ENCODE assay signal across 8 mouse cellular contexts in genomic region chr17:75017423-75017822, GRCm38 (mm10). TPM values are rescaled to one million over a fixed set of nuclear protein-coding genes. Genes with fewer than 3 reads are reported as not detected.
DNase-seq lines count a peak whose midpoint lies in the region; ATAC-seq and TF ChIP-seq lines count a peak whose summit lies in the region.

No protein-coding gene starts in this region.

- H3K9ac ChIP-seq in heart, postnatal 0 days (replicated peaks; ENCODE audit: low read depth, low read length): no peak overlapping the region

- peak; percentile 53 for TF ChIP-seq CTCF in heart, postnatal 0 days (IDR thresholded peaks at IDR 0.05; ENCODE audit: low read depth)

- TF ChIP-seq EP300 in heart, postnatal 0 days (IDR thresholded peaks at IDR 0.05; ENCODE audit: low read depth): no peak

- H3K36me3 ChIP-seq in heart, postnatal 0 days (replicated peaks; ENCODE audit: control insufficient read depth, insufficient read depth, low read length): no peaks in the 10 kb centered on the region

- H3K4me1 ChIP-seq in heart, postnatal 0 days (ENCODE audit: control insufficient read depth, insufficient read depth): peaks cover 13% of the 10 kb centered on the region

- H3K9me3 ChIP-seq in heart, postnatal 0 days (replicated peaks; ENCODE audit: control insufficient read depth, low read length): no peaks in the 10 kb centered on the region

- H3K4me2 ChIP-seq in heart, postnatal 0 days (ENCODE audit: low read depth, low read length): no peak overlapping the region

- 78% methylated on average over 7 of the region's 7 CpGs for WGBS in heart, postnatal 0 days

- no peak overlapping the region for H3K27ac ChIP-seq in heart, postnatal 0 days (ENCODE audit: low read depth)

- no peak for DNase-seq in heart, postnatal 0 days (ENCODE audit: low spot score)
- DNase-seq in heart, adult 9 months (ENCODE audit: low spot score in 2 of 2): no peak
- peak; percentile 38 for DNase-seq in right cerebral cortex, postnatal 14 days
- DNase-seq in right cerebral cortex, postnatal 25 days: no peak
- DNase-seq in embryo, embryonic 10.5 days (ENCODE audit: low spot score): peak; percentile 57
- peak; percentile 35 for DNase-seq in lung, postnatal 14 days
- no peak for DNase-seq in natural killer cell, adult 2 months (ENCODE audit: low spot score in 2 of 2)
- no peak for DNase-seq in gastrocnemius, adult 18-20 months (ENCODE audit: low spot score)

- no peaks in the 10 kb centered on the region for H3K27me3 ChIP-seq in heart, postnatal 0 days (ENCODE audit: control insufficient read depth, insufficient read depth, low read length)

- ATAC-seq in heart, postnatal 0 days (ENCODE audit: insufficient read depth, low read depth): no peak

- no peak overlapping the region for H3K4me3 ChIP-seq in heart, postnatal 0 days (ENCODE audit: low read depth, low read length)

RNA-seq across cellular contexts. Expression of gene Ltbp1, which starts 12.1 kb away (rescaled TPM):
- total RNA-seq in heart, postnatal 0 days (2014; rRNA removed; ENCODE audit: low replicate concordance): 43.0 and 72.9 TPM in 2 replicates
- polyA plus RNA-seq in heart, postnatal 0 days (2015; fragmentation: Nextera tagmentation; extraction: Ambion mirVana): 11.7 and 11.8 TPM in 2 replicates
- 1 to 10 TPM; 6.5 to 8.6 TPM for total RNA-seq in gastrocnemius, adult 18-20 months (2021)

Comparison
In these comparisons a context has a peak if more than half of its experiments do, and no peak if none do; other contexts are left out.
1. DNase-seq: peak in right cerebral cortex, postnatal 14 days (single experiment), embryo, embryonic 10.5 days (single experiment) and lung, postnatal 14 days (single experiment); none in heart, postnatal 0 days (single experiment), heart, adult 9 months (0 of 2), right cerebral cortex, postnatal 25 days (single experiment), natural killer cell, adult 2 months (0 of 2) and gastrocnemius, adult 18-20 months (single experiment).